Mouse (Mus musculus): ENCODE data around the gene Mad1l1.
A peak's percentile ranks its signal among the peaks of the same experiment; 100 is the strongest.

The Mad1l1 gene

DNA sequence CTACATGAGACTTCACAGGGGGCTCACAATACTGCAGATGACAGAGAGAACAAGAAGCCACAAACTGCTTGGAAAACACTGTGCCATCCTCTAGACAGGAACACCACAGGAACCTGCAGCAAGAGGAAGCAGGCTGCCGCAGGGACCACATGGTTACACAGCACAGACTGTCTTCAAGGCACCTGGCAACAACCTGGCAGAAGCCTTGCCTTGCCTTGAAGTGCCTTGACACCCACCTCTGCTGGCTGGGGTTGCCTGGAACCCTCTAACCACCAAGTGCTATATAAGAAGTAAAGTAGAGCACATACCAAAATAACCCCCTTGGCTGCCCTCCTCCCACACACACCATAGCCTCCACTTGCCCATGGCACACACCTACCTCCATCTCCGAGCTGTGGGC lies 177.8 kb downstream of the Mad1l1 start:
- no peak for DNase-seq (ENCODE audit: low read depth, low spot score)

GRCm38 (mm10) chr5:140141336-140141735 lies 180.0 kb downstream of the Mad1l1 start:
- no peak for DNase-seq (ENCODE audit: low read depth, low spot score)

- DNase-seq (ENCODE audit: low read depth, low spot score), result peak; percentile 42
Measured at GRCm38 (mm10) chr5:140140214-140140613, 181.1 kb downstream of the Mad1l1 start.

DNA sequence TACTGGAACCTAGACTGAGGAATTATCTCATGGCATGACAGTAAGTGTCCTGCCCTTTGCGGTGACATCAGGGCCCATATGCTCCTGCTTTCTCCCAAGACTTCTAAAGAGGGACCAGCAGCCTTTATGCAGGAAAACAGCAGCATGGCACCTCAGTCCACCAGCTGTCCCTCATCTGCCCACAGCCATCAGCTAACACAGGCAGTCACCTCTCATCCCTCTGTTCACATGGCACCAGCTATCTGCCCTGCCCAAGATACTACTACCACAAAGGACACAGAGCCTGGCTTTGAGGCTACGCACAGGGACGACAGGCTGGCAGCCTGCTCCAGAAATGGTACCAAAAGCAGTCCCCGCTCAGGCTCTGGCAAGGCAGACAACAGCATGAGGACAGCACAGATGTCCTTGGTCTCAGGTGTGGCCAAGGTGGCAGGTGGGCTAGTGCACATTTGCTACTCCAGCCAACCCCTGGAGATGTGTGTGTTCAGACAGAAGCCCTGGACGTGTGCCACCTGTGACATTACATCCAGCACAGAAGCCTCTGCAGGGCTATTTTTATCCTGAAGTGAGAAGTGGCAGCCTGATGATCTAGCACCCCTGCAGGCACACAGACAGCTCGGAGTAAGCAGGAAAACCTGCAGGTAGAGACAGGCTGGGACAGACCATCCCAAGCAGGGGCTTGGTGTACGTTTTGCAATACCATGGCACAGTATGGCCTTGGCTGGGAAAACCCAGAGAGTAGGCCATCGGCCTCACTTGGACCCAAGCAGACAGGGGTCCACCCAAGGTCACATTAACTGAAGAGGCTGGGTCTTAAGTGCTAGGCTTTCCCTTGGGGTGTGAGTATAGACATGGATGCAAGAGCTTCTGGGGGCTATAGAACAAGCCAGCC lies 185.4 kb downstream of the Mad1l1 start:
- DNase-seq (ENCODE audit: low read depth, low spot score), result no peak

DNA sequence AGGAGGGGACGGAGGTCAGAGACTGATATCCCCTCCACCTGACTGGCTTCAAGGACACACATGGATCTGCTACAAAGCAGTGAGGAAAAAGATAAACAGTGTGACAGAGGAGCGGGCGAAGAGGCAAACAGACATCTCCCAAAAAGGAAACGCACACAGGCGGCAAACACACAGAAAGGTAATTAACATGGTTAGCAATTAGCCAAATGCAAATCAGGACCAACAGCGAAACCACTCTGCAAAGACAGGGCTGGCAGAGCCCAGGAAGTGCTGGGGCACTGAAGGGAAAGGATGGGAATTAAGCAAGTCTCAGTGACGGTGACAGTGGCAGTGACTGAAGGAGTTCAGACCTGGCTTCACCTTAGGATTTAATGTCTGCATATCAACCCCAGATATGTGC lies 187.3 kb downstream of the Mad1l1 start:
- DNase-seq (ENCODE audit: low read depth, low spot score), result no peak

GRCm38 (mm10) chr5:140128414-140128981 lies 192.9 kb downstream of the Mad1l1 start:
- no peak for DNase-seq (ENCODE audit: low read depth, low spot score)

- DNase-seq (ENCODE audit: low read depth, low spot score), result no peak
Measured at GRCm38 (mm10) chr5:140127981-140128380, 193.4 kb downstream of the Mad1l1 start.

DNA sequence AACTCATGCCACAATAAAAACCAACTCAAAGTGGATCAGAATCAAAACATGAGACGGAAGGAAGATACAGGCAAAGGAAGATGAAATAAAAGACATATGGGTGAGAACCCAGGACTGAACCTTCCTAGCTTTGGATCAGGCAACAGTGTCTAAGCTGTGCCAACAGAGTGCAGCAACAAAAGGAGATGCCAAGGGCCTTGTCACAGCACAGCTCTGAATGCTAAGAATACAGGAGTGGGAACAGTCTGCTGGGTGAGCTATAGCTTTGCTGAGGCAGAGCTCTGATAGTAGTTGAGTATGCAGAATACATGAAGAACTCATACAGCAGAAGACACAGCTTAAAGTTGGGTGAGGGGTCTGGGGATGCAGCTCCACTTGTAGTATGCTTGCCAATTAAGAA lies 196.7 kb downstream of the Mad1l1 start:
- DNase-seq (ENCODE audit: low read depth, low spot score), result no peak

- DNase-seq (ENCODE audit: low read depth, low spot score), result peak; percentile 18
Measured at GRCm38 (mm10) chr5:140123640-140124366, 197.5 kb downstream of the Mad1l1 start.

GRCm38 (mm10) chr5:140123194-140123593 lies 198.2 kb downstream of the Mad1l1 start:
- peak; percentile 49 for DNase-seq (ENCODE audit: low read depth, low spot score)

DNA sequence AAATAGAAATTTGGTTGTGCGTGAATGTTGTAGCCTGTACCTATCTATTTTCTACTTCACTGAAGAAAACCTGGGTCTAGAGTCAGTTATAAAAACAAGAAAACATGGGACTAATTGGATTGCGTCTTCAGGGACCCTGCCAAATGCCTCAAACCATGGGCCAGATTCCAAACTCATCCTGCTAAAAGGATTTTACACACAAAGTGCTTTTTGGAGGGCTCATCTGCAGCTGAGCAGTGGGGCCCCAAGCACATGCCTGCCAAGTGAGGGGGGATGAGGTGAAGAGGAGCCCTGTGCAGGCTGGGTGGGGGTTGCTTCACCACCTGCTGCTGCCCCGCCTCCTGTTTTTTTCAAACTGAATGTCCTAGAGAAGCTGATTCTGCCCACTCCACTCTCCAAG lies 199.4 kb downstream of the Mad1l1 start:
- DNase-seq (ENCODE audit: low read depth, low spot score), result peak; percentile 5

- DNase-seq (ENCODE audit: low read depth, low spot score), result no peak
Measured at GRCm38 (mm10) chr5:140118921-140119320, 202.4 kb downstream of the Mad1l1 start.

- no peak for DNase-seq (ENCODE audit: low read depth, low spot score)
Measured at GRCm38 (mm10) chr5:140117968-140118367, 203.4 kb downstream of the Mad1l1 start.

DNA sequence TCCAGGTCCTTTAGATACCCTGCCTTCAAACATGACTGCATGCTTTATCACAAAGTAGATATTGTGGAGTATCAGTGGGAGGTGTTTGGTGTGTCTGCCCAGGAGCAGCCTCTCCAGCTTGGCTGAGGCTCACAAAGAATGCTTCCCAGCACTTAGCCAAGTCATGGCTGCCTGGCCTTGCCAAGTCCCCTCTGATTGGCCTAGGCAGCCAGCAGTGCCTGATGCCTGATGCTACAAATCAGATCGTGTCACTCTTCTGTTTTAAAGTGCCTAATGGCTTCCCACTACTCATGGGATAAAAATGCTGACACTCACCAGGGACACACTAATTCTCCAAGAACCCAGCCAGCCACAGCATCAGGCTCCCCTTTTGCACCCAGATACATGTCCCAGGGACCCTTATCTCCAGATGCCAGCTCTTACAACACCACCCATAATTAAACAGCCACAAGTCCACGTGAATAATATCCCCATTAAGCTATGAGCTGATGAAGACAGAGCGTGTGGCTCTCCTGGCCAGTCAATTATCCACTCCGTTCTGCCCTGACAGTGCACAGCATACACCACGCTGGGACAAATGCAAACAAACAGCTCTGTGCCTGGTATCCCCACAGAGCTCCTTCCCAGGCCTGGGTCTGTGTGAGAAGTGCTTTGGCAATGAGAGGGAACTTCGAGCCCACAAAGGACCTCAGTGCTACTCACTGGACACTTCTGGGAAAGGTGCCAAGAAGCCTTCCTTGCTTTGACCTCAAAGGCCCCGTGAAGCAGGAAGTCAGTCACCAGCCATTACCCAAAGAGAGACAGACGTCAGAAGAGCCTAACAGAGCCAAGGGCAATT lies 205.7 kb downstream of the Mad1l1 start:
- no peak for DNase-seq (ENCODE audit: low read depth, low spot score)

DNA sequence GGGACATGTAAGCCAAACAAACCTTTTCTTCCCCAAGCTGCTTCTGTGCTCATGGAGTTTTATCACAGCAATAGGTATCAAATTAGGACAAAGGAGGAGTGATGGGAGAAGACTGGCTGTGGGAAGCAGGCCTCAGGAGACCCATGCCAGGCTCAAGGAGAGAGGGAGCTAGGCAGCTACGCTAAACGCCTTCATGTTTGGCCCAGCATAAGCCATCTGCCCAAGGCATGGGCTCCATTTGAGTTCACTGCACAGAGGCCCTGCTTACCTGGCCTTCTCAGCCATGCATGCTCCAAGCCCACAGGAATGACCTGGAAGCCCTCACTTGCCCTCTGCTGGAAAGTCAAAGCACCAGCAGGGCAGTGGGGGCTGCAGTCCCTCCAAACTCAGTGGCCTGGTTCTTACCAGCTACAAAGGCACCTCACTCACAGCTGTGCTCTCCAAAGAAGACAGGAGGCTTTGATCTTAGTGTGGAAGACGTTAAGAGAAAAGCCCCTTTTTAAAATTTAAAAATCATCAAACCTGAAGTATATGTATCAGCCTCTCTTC lies 206.8 kb downstream of the Mad1l1 start:
- no peak for DNase-seq (ENCODE audit: low read depth, low spot score)

DNA sequence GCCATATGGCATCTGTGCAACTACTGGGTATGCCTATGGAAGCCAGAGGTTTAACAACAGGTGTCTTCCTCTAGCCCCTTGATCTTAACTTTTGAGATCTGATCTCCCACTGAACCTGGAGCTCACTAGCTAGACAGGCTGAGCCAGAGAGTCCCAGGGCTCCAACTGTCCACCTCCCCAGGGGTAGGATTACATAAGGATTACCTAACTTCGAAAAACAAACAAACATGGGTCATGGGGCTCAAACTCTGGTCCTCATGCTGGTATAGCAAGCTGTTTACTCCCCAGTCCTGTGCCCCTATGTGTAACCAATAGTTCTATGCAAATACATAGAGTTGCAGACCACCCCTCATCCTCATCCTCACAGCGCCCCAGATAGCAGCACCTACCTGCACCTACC lies 208.1 kb downstream of the Mad1l1 start:
- no peak for DNase-seq (ENCODE audit: low read depth, low spot score)

DNA sequence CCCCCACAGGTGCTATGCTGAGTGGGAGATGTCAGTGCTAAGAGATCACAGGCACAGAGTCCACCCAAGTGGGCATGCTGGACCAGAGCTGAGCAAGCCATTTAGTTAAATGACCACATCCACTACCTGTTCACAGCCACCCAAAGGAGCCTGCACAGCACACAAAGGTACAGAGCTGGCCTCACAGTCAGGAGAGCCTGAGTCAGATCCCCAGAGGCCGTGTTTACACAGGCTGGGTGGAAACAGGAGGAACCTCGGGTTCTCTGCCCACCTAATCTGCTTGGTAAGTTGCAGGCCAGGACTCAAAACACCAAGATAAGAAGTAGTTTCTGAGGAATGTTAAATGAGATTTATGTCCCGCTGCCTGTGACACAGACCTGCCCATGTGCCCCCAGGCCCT lies 211.3 kb downstream of the Mad1l1 start:
- no peak for DNase-seq (ENCODE audit: low read depth, low spot score)

- DNase-seq (ENCODE audit: low read depth, low spot score), result no peak
Measured at GRCm38 (mm10) chr5:140107907-140108306, 213.4 kb downstream of the Mad1l1 start.

DNA sequence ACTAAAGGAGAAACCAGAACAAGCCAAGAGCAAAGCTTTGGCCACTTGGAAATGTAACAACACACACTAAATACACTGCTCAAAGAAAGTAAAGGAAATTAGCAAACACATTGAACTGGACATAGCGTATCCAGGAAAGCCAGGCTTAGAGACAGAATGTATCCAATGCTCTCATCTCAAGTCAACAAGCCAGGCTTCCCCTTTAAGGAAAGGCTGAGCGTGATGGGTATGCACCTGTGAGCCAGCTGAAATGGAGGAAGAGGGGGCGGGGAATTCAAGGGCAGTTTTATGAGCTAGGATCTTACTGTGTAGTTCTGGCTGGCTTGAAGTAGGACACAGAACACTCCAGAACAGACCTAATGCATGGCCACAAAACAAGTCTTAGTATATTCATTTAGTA lies 215.3 kb downstream of the Mad1l1 start:
- no peak for DNase-seq (ENCODE audit: low read depth, low spot score)

DNA sequence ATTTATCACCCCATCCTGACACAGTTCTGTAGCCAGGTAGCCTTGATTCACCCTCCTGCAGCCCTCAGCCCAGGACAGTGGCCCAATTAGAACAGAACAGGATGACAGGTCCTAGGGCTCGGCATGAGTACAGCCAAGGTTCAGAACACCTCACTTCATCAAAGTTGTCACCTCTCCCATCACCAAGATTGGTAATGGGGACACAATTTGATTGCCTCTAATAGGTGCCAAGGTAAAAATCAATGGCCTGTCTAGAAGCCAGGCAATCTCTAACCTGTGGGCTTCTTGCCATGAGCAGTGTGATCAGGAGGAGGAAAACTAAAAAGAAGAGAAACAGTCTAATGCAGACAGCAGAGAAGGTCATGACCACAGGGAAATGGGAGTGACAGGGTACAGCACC lies 216.5 kb downstream of the Mad1l1 start:
- DNase-seq (ENCODE audit: low read depth, low spot score), result no peak

DNA sequence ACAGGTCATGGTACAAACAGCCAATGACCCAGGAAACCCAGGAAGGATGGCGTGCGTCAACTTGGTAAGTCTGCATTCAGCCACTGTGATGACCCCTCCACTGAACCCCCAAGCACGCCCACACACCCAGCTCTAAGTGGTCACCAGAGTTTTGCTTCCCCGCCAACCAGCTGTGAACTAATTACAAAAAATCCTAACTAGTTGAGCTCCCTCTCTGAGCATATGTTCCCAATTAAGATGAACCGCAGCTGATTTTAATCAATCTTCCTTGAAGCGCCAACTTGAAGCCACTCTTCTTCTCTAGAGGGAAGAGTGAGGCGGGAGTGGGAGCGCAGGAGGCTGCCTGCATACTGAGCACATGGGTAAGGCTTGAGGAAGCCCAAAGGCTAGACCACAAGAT lies 218.6 kb downstream of the Mad1l1 start:
- DNase-seq (ENCODE audit: low read depth, low spot score), result no peak
